ENCODE assay signal across 9 mouse cellular contexts in the genomic region with DNA sequence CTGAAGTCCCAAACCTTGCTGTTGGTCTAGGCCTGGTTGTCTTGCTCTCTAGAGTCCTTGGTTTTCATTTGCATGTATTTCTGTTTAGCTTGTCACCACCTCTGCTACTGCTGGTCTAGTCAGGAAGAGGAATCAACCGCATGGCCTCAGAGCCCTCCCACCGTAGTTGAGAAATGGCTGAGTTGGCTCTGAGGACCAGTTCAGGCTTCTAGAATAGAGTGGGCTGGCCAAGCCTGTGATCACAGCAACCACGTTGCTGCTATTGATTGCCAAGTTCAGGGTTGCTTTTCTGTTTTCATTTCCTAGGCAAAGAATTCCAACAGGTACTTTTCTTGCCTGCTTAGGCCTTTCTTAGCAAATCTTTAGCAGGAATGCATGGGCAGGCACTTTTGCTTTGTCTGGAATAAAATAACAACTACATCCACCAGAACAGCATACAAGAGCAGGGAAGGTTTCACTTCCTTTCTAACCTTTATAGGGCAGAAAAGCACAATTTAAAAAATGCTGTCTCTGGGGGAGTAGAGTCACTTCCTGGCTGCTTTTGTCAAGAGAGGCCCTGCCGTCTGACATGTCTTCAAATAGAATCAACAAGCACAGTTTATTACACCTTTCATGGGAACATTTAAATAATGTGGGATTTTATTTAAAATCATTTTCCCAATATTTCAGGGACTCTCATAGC. TPM values are rescaled to one million over a fixed set of nuclear protein-coding genes. Genes with fewer than 3 reads are reported as not detected.
A peak's percentile ranks its signal among the peaks of the same experiment; 100 is the strongest.
DNase-seq lines count a peak whose midpoint lies in the region; TF ChIP-seq lines count a peak whose summit lies in the region.
"Had no signal": no experiment of that assay in that cellular context is flagged by ENCODE, and none has a peak within 500 bp of the region (broad histone marks: within the 10 kb centered on the region; RNA-seq: fewer than 3 reads in every experiment).

No protein-coding gene starts in this region.

- TF ChIP-seq CTCF in kidney, adult 2 months (conservative IDR thresholded peaks at IDR 0.05; ENCODE audit: insufficient read depth, insufficient read length, low read depth, low read length), result no peak

- WGBS in kidney, adult 2 months, result 45% methylated on average over 4 of the region's 4 CpGs

- no peaks in the 10 kb centered on the region for H3K27me3 ChIP-seq in kidney, adult 2 months (replicated peaks; ENCODE audit: control insufficient read depth, insufficient read depth, low read length)

- no peaks in the 10 kb centered on the region for H3K4me1 ChIP-seq in kidney, adult 2 months (ENCODE audit: control insufficient read depth, insufficient read depth, low read length)

- H3K4me3 ChIP-seq in kidney, adult 2 months (ENCODE audit: insufficient read depth, low read depth, low read length), result no peak overlapping the region
- H3K4me3 ChIP-seq: erythroblast, embryonic 14.5 days had no signal

- H3K27ac ChIP-seq in kidney, adult 2 months (ENCODE audit: insufficient read depth, low read depth, low read length), result peak overlapping the region; percentile 17; the same call in 1 of the 2 replicates

- DNase-seq in kidney, adult 2 months, result peak; percentile 17
- no peak for DNase-seq in kidney, postnatal 4 days
- DNase-seq in T-cell, adult 2 months (ENCODE audit: low spot score), result peak; percentile 45
- DNase-seq in heart, postnatal 25 days (ENCODE audit: low spot score), result peak; percentile 17
- DNase-seq in spleen, postnatal 36 days (ENCODE audit: low spot score in 2 of 2), result peak; percentile 65 to 71
- no peak for DNase-seq in right cerebral cortex, postnatal 14 days
- DNase-seq in left cerebral cortex, postnatal 36 days (ENCODE audit: low spot score in 2 of 2), result no peak
- no peak for DNase-seq in embryo, embryonic 10.5 days (ENCODE audit: low spot score)

- no peak for TF ChIP-seq POLR2A in kidney, adult 2 months (IDR thresholded peaks at IDR 0.05; ENCODE audit: low read depth, low read length)

- intact Hi-C loops in heart, postnatal 25 days (cut with DNase I), result no loop called here
- intact Hi-C loops in left cerebral cortex, postnatal 36 days (cut with DNase I), result no loop called here

- no peaks in the 10 kb centered on the region for H3K36me3 ChIP-seq in kidney, adult 2 months (ENCODE audit: control insufficient read depth, insufficient read depth, low read length)

RNA-seq across cellular contexts. Expression of gene Tmsb4x, which starts 29.0 kb away (rescaled TPM):
- polyA plus RNA-seq in kidney, adult 2 months (2012; rRNA removed), result 143 and 255 TPM in 2 replicates
- total RNA-seq in heart, postnatal 25 days (2021), result 100 to 1,000 TPM; 459 to 522 TPM
- 100 to 1,000 TPM; 896 to 982 TPM for total RNA-seq in left cerebral cortex, postnatal 36 days (2021)

Comparison
In these comparisons a context has a peak if more than half of its experiments do, and no peak if none do; other contexts are left out.
1. DNase-seq: peak in kidney, adult 2 months (single experiment), T-cell, adult 2 months (single experiment), heart, postnatal 25 days (single experiment) and spleen, postnatal 36 days (2 of 2); none in kidney, postnatal 4 days (0 of 2), right cerebral cortex, postnatal 14 days (single experiment), left cerebral cortex, postnatal 36 days (0 of 2) and embryo, embryonic 10.5 days (single experiment).